Mouse (Mus musculus) midbrain, embryonic 16.5 days (tissue): ENCODE data around the gene Mtmr4. TPM values are rescaled to one million over a fixed set of nuclear protein-coding genes. Genes with fewer than 3 reads are reported as not detected.
A peak's percentile ranks its signal among the peaks of the same experiment; 100 is the strongest.

ENCODE experiments used
- ATAC-seq: fragments of 200-750 bp; cut with Nextera tagmentation; 2 replicates; pipeline ENCODE4 v1.8.0; 2017; ENCODE audit warnings: moderate TSS enrichment
- H3K27ac ChIP-seq: fragments of 300-500 bp; sonication (generic); 2 replicates; pipeline ENCODE4 v1.5.1; 2014; ENCODE audit warnings: mild to moderate bottlenecking, low read length, mixed read lengths
- H3K27me3 ChIP-seq: fragments of 300-500 bp; sonication (generic); 2 replicates; pipeline ENCODE4 v1.6.1; 2014; ENCODE audit warnings: low read depth, low read length, mixed read lengths; ENCODE audit not compliant: control insufficient read depth, insufficient read depth
- H3K36me3 ChIP-seq: fragments of 300-500 bp; sonication (generic); 2 replicates; pipeline ENCODE4 v1.6.1; 2014; ENCODE audit warnings: mild to moderate bottlenecking, low read length, moderate library complexity, mixed read lengths; ENCODE audit not compliant: control insufficient read depth, insufficient read depth
- H3K4me1 ChIP-seq: fragments of 300-500 bp; sonication (generic); 2 replicates; pipeline ENCODE4 v1.6.1; 2014; ENCODE audit warnings: mild to moderate bottlenecking, low read length, mixed read lengths; ENCODE audit not compliant: control insufficient read depth, insufficient read depth
- H3K4me2 ChIP-seq: fragments of 300-500 bp; sonication (generic); 2 replicates; pipeline ENCODE4 v1.6.1; 2014; ENCODE audit warnings: mild to moderate bottlenecking, low read length, mixed read lengths
- H3K4me3 ChIP-seq: fragments of 300-500 bp; sonication (generic); 2 replicates; pipeline ENCODE4 v1.5.1; 2014; ENCODE audit warnings: low read depth, mild to moderate bottlenecking, low read length, moderate library complexity, mixed read lengths
- H3K9ac ChIP-seq: fragments of 300-500 bp; sonication (generic); 2 replicates; pipeline ENCODE4 v1.6.1; 2014; ENCODE audit warnings: low read depth, low read length, mixed read lengths
- H3K9me3 ChIP-seq: fragments of 300-500 bp; sonication (generic); replicated peaks from 2 replicates; pipeline ENCODE4 v1.6.1; 2014; ENCODE audit warnings: mild to moderate bottlenecking, low read length, mixed read lengths; ENCODE audit not compliant: control insufficient read depth, poor library complexity, severe bottlenecking
- whole genome bisulfite sequencing: fragments of 180-500 bp; shearing (Covaris S2); extraction: QIAGEN DNeasy Blood & Tissue Kit; methylation state at CpG from one replicate; pipeline ENCODE4 v1.1.7; 2014; 5-methylcytosine and 5-hydroxymethylcytosine counted together
- polyA plus RNA-seq: library from polyadenylated mRNA; unstranded; fragments of >200 nt; fragmentation: Nextera tagmentation; extraction: Ambion mirVana; gene quantifications from 2 replicates; pipeline ENCODE4 v1.2.1, GENCODE M21; 2015

Gene Mtmr4
- polyA plus RNA-seq, 1 experiment from 2014 or later = 54.5 TPM

DNA sequence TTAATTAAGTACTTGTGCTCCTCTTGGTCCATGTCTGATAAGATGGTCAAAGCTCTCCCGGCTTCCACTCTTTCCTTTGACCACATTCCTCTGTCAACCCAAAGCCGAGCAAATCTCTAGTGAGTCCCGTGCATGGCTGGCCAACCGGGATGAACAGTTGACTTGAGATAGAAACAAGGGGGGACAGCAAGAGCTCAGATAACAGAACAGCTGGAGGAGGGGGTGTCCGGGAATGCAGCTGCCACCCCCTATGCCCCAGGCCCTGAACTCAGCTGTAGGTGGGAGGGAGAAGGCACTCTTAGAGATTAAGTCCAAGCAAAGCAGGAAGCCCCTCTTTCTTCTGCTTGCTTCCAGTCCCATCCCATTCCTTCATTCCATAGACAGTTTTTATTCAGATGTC lies 21.2 kb upstream of the Mtmr4 start:
- H3K36me3 ChIP-seq = no peaks in the 10 kb centered on the region
- no peaks in the 10 kb centered on the region for H3K27me3 ChIP-seq
- H3K4me1 ChIP-seq = no peaks in the 10 kb centered on the region
- ATAC-seq = no peak
- H3K9me3 ChIP-seq = no peaks in the 10 kb centered on the region
- WGBS = 37% methylated on average over 5 of the region's 5 CpGs
- H3K4me3 ChIP-seq = no peak overlapping the region
- no peak overlapping the region for H3K4me2 ChIP-seq
- H3K9ac ChIP-seq = no peak overlapping the region
- H3K27ac ChIP-seq = no peak overlapping the region

DNA sequence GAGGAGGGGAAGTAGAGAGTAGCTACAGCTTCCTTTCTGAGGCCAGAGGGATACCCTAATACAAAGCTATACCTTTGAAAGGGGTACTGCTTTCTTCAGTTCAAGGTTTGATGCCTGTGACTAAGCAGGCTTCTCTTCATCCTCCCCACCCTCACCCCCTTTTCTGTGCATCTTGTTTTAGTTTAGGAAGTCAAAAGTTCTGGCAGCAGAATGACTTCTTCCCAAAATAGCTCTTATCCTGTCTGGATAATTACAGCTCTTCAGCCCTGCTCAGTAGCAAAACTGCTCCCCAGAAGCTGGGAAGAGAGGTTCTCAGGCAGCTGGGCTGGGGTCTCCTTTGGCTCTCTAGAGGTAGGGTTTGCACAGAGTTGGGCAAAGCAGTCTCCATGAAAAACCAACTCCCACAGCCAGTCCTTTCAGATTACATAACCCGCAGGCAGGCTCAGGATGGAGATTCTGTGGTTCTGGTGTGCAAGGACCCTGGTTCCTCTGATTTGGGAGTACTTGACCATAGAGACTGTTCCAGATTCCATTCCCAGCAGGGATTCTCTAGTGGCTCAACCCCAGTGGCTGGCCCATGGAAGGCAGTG lies 20.5 kb upstream of the Mtmr4 start:
- H3K4me1 ChIP-seq = no peaks in the 10 kb centered on the region
- 93% methylated on average over 1 of the region's 1 CpGs for WGBS

DNA sequence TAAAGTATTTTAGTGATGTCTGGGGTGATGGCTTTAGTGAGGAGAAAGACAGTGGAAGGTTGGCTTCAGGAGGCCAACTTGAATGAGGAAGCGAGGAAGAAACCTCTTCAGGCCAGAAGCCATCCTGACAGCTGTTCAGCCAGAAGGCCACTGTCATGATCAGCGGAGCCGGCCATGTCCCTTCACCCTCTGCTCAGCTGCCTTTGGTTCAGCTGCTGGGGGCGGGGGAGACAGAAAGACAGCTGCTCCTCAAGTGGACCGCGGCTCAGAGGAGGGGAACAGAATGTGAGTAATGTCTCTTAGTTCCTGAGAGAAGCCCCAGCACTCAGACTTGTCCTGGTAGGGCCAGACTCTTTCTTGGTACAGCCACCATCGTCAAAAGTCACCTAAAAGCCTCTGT lies 18.2 kb upstream of the Mtmr4 start:
- 76% methylated on average over 7 of the region's 7 CpGs for WGBS
- no peaks in the 10 kb centered on the region for H3K27me3 ChIP-seq

More for the DNA sequence above, 20.5 kb upstream of the Mtmr4 start:
- Histone ChIP-seq H3K36me3 (no peaks in the 10 kb centered on the region), H3K4me2 (no peak overlapping the region), H3K27ac (no peak overlapping the region), H3K4me3 (no peak overlapping the region), H3K9ac (no peak overlapping the region), H3K27me3 (no peaks in the 10 kb centered on the region), H3K9me3 (no peaks in the 10 kb centered on the region)
- no peak for ATAC-seq

DNA sequence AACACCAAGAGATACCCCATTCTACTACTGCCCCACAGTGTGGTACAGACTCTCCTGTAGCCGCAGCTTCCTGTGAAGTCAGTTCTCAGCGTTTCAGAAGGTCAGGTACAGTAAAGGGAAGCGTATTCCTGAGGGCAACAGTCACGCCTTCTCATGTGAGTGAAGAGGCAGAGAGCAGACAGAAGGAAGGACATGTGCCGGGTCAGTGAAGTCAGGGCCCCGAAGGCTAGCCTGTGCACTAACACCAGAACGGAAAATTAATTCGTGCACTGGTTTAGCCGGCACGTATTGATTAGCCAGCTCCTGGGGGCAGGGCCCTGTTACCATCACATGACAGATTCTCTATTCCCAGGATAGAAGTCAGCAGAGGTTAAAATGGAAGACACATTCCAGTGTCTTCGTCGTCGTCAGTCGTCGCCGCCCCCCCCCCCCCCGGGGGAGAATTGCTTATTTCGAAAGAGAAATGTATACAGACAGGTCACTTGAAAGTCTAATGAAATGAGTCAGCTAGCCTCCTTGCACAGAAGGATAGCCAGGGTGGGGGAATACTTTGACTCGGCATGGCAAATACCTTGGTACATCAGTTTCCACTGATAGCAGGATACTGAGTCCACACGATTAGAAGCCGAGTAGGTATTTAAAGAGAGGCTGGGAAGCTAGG lies 17.3 kb upstream of the Mtmr4 start:
- no peak overlapping the region for H3K27ac ChIP-seq
- H3K4me1 ChIP-seq = peaks cover 12% of the 10 kb centered on the region
- no peaks in the 10 kb centered on the region for H3K9me3 ChIP-seq
- H3K4me3 ChIP-seq = no peak overlapping the region
- ATAC-seq = no peak
- no peaks in the 10 kb centered on the region for H3K27me3 ChIP-seq
- H3K36me3 ChIP-seq = no peaks in the 10 kb centered on the region
- no peak overlapping the region for H3K4me2 ChIP-seq
- 62% methylated on average over 21 of the region's 21 CpGs for WGBS
- no peak overlapping the region for H3K9ac ChIP-seq

More for the DNA sequence above, 18.2 kb upstream of the Mtmr4 start:
- H3K27ac ChIP-seq = no peak overlapping the region
- H3K36me3 ChIP-seq = no peaks in the 10 kb centered on the region
- peaks cover 9% of the 10 kb centered on the region for H3K4me1 ChIP-seq
- no peaks in the 10 kb centered on the region for H3K9me3 ChIP-seq
- no peak for ATAC-seq
- no peak overlapping the region for H3K4me3 ChIP-seq
- H3K4me2 ChIP-seq = no peak overlapping the region
- no peak overlapping the region for H3K9ac ChIP-seq

DNA sequence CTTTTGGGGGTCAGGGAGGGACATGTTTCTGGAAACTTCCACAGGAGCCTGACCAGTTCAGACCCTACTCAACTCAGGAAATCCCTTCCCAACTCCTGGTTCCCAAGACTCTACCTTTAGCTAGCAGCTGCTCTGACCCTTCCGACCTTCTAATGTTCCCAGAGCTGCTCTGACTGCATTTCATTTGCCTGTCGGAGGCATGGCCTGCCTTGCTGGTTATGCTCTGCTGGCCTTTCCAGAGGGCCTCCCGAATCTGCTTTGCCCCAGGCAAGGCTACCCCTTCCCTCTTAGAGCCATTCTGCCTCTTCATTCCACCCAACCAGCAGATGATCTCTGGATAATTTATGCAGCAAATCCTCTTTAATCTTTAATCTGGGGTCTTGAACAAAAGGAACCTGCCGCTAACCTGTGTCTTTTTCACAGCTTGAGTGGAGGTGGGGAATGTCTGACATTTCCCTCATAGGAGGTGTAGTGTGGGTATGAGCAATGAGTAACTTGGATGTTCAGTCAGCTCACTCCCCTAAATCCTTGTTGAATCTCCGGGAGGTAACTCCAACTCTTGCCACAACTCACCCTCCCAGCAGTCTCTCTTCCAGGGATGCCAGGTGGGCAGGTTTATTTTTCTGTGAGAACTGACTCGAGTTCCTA lies 14.2 kb upstream of the Mtmr4 start:
- 5% methylated on average over 6 of the region's 6 CpGs for WGBS
- H3K9me3 ChIP-seq = no peaks in the 10 kb centered on the region
- H3K27ac ChIP-seq = peak overlapping the region; percentile 67

DNA sequence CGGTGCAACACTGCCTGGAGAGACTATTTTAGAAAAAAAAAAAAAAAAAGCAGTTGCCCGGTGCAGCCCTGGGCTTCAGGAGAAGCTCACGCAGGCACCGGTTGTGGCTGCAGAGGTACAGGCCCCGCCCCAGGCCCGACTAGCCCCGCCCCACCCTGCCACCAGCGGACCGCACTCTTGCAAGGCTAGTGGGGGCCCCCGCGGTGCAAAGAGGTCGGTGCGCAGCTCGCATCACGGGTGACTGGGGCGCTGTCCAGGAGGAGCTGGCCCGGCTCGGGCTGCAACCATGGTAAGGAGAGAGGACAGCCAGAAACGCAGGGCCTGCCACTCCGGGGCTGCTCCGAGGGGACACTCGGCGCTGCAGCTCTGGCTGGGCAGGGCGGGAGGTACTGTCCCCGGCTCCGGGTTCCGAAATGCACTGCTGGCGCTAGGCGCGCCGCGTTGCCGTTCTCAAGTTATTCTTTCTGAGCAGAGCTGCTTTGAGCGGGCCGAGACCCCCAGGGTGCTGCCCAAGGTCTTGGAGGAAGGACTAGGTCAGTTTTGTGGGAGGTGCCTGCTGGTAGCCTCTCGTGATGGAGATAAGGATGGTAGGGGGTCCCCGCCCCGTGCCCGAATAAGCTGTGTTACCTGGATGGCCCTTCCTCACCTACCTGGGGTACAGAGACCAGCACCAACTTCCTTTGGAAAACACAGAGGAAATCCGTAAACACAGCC lies 13.6 kb upstream of the Mtmr4 start:
- Histone ChIP-seq H3K9ac (peak overlapping the region; percentile 86), H3K36me3 (no peaks in the 10 kb centered on the region), H3K9me3 (no peaks in the 10 kb centered on the region), H3K27me3 (no peaks in the 10 kb centered on the region), H3K4me2 (peak overlapping the region; percentile 96), H3K27ac (peak overlapping the region; percentile 67), H3K4me3 (peak overlapping the region; percentile 70), H3K4me1 (peaks cover 12% of the 10 kb centered on the region)
- ATAC-seq = peak; percentile 75
- WGBS = under 1% methylated on average over 40 of the region's 40 CpGs

More for the DNA sequence above, 14.2 kb upstream of the Mtmr4 start:
- Histone ChIP-seq H3K36me3 (no peaks in the 10 kb centered on the region), H3K27me3 (no peaks in the 10 kb centered on the region), H3K9ac (peak overlapping the region; percentile 86), H3K4me3 (peak overlapping the region; percentile 70), H3K4me2 (peak overlapping the region; percentile 96), H3K4me1 (peaks cover 12% of the 10 kb centered on the region)
- ATAC-seq = 0 out of 2 replicates have a peak, but pooled peaks have one; percentile 3

DNA sequence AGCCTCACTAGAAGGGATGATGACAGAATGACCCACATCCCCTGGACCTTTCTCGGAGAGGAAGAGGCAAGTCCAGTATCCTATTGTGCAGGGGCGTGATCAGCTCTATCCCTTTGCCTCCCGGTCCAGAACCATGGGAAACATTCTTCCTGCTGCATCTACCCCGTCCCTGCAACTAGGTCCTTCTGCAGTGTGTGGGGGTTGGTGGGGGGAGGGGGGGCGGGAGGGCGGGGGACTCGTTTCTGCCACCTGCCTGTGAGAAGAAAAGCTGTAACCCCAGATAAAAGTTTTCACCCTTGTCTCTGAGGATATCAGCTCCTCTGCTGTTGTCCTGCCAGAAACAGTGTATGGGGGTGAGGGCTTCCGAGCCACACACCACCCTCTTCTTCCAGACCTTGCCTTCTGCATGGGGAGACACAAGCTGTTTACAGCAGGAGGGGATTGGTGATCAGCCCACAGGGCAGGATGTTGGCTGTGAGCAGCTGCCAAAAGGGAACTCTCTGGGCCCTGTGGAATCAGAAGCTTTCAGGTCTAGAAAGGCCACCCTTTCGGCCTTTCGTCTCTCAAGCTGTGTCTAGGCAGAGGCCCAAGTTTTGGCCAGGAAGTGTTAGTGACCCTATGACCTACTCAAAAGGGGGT lies 12.9 kb upstream of the Mtmr4 start:
- H3K27ac ChIP-seq = peak overlapping the region; percentile 67
- H3K9ac ChIP-seq = peak overlapping the region; percentile 86
- no peaks in the 10 kb centered on the region for H3K36me3 ChIP-seq
- ATAC-seq = peak; percentile 68
- H3K4me1 ChIP-seq = peaks cover 12% of the 10 kb centered on the region
- H3K4me2 ChIP-seq = peak overlapping the region; percentile 96
- no peaks in the 10 kb centered on the region for H3K27me3 ChIP-seq
- H3K4me3 ChIP-seq = peak overlapping the region; percentile 70
- 16% methylated on average over 10 of the region's 10 CpGs for WGBS
- H3K9me3 ChIP-seq = no peaks in the 10 kb centered on the region

DNA sequence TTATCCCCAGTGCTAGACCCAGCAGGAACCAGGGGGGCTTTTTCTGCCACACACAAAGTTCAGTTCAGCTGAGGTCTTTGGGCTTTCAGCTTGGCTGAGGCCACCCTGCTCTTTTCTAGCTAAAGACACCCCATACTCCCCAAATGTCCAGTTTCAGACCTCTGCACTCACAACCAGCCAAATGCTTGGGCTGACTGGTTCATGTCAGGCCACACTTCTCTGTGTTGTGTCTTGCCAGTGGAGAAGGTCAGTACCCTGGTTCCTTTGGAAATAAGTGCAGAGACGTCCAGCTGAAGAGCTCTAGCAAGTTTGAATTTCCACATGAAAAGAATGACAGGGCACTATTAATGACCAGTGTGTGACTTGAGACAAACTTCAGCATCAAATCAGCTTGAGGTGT lies 12.2 kb upstream of the Mtmr4 start:
- 0 out of 2 replicates have a peak overlapping the region, but pooled peaks have one; percentile 7 for H3K27ac ChIP-seq
- H3K4me1 ChIP-seq = peaks cover 12% of the 10 kb centered on the region
- no peaks in the 10 kb centered on the region for H3K27me3 ChIP-seq
- H3K9me3 ChIP-seq = no peaks in the 10 kb centered on the region
- H3K9ac ChIP-seq = no peak overlapping the region
- no peak overlapping the region for H3K4me2 ChIP-seq
- H3K4me3 ChIP-seq = no peak overlapping the region
- WGBS = 15% methylated on average over 1 of the region's 1 CpGs
- H3K36me3 ChIP-seq = no peaks in the 10 kb centered on the region
- no peak for ATAC-seq
